ENCODE assay signal across 22 mouse cellular contexts in genomic region chr4:102459216-102459999, GRCm38 (mm10).
DNase-seq lines count a peak whose midpoint lies in the region; ATAC-seq lines count a peak whose summit lies in the region.
"Had no signal": no experiment of that assay in that cellular context is flagged by ENCODE, and none has a peak within 500 bp of the region (broad histone marks: within the 10 kb centered on the region; RNA-seq: fewer than 3 reads in every experiment).

No protein-coding gene starts in this region.

- no peak overlapping the region for H3K4me3 ChIP-seq in intestine, embryonic 16.5 days (ENCODE audit: low read length)
- H3K4me3 ChIP-seq in lung, embryonic 15.5 days: no peak overlapping the region
- H3K4me3 ChIP-seq in hindbrain, embryonic 12.5 days: no peak overlapping the region
- H3K4me3 ChIP-seq: embryonic facial prominence, embryonic 15.5 days; erythroblast, embryonic 14.5 days; forebrain, embryonic 10.5 days; forebrain, embryonic 15.5 days; heart, embryonic 10.5 days; hindbrain, embryonic 13.5 days had no signal

- DNase-seq in kidney, postnatal 10 days: peak; percentile 32
- DNase-seq in kidney, adult 9 months: no peak
- DNase-seq in lung, postnatal 14 days: peak; percentile 8
- DNase-seq in urinary bladder, postnatal 4 days (ENCODE audit: low spot score in 2 of 2): no peak
- DNase-seq: adrenal gland, adult 8-10 months; cerebellum, adult 11 months; cerebellum, adult 8-10 months; cerebellum, postnatal 14 days; embryo, embryonic 11 days; gastrocnemius, postnatal 10 days; heart, adult 18-20 months; heart, postnatal 10 days; heart, postnatal 4 days had no signal

- no peak overlapping the region for H3K4me2 ChIP-seq in intestine, embryonic 16.5 days (ENCODE audit: low read depth, low read length)
- H3K4me2 ChIP-seq in lung, embryonic 15.5 days: no peak overlapping the region
- H3K4me2 ChIP-seq in hindbrain, embryonic 12.5 days (replicated peaks): no peak overlapping the region
- H3K4me2 ChIP-seq: embryonic facial prominence, embryonic 15.5 days; forebrain, embryonic 15.5 days; hindbrain, embryonic 13.5 days had no signal

- H3K9ac ChIP-seq in intestine, embryonic 16.5 days (ENCODE audit: low read depth, low read length): no peak overlapping the region
- no peak overlapping the region for H3K9ac ChIP-seq in lung, embryonic 15.5 days
- no peak overlapping the region for H3K9ac ChIP-seq in hindbrain, embryonic 12.5 days
- H3K9ac ChIP-seq: embryonic facial prominence, embryonic 15.5 days; forebrain, embryonic 15.5 days; hindbrain, embryonic 13.5 days had no signal

- WGBS in intestine, embryonic 16.5 days: 44% methylated on average over 5 of the region's 5 CpGs
- WGBS in lung, embryonic 15.5 days: 33% methylated on average over 5 of the region's 5 CpGs
- 67% methylated on average over 5 of the region's 5 CpGs for WGBS in hindbrain, embryonic 12.5 days

- H3K9me3 ChIP-seq in intestine, embryonic 16.5 days (ENCODE audit: control insufficient read depth, low read length): no peaks in the 10 kb centered on the region
- no peaks in the 10 kb centered on the region for H3K9me3 ChIP-seq in lung, embryonic 15.5 days
- no peaks in the 10 kb centered on the region for H3K9me3 ChIP-seq in hindbrain, embryonic 12.5 days (replicated peaks)
- H3K9me3 ChIP-seq: embryonic facial prominence, embryonic 15.5 days; forebrain, embryonic 10.5 days; forebrain, embryonic 15.5 days; heart, embryonic 10.5 days; hindbrain, embryonic 13.5 days had no signal

- H3K36me3 ChIP-seq in intestine, embryonic 16.5 days (ENCODE audit: control insufficient read depth, insufficient read depth, low read length): no peaks in the 10 kb centered on the region
- H3K36me3 ChIP-seq in lung, embryonic 15.5 days: no peaks in the 10 kb centered on the region
- H3K36me3 ChIP-seq in hindbrain, embryonic 12.5 days: no peaks in the 10 kb centered on the region
- H3K36me3 ChIP-seq: embryonic facial prominence, embryonic 15.5 days; forebrain, embryonic 10.5 days; forebrain, embryonic 15.5 days; heart, embryonic 10.5 days; hindbrain, embryonic 13.5 days had no signal

- H3K27ac ChIP-seq in intestine, embryonic 16.5 days (ENCODE audit: low read length): no peak overlapping the region
- no peak overlapping the region for H3K27ac ChIP-seq in lung, embryonic 15.5 days
- H3K27ac ChIP-seq in hindbrain, embryonic 12.5 days: no peak overlapping the region
- H3K27ac ChIP-seq: embryonic facial prominence, embryonic 15.5 days; forebrain, embryonic 10.5 days; forebrain, embryonic 15.5 days; heart, embryonic 10.5 days; hindbrain, embryonic 13.5 days had no signal

- H3K27me3 ChIP-seq in intestine, embryonic 16.5 days (replicated peaks; ENCODE audit: control insufficient read depth, insufficient read depth, low read length): no peaks in the 10 kb centered on the region
- H3K27me3 ChIP-seq in lung, embryonic 15.5 days: no peaks in the 10 kb centered on the region
- no peaks in the 10 kb centered on the region for H3K27me3 ChIP-seq in hindbrain, embryonic 12.5 days
- H3K27me3 ChIP-seq: embryonic facial prominence, embryonic 15.5 days; forebrain, embryonic 15.5 days; hindbrain, embryonic 13.5 days had no signal

- ATAC-seq in intestine, embryonic 16.5 days: peak; percentile 21; the same call in 1 of the 2 replicates
- ATAC-seq in lung, embryonic 15.5 days (ENCODE audit: borderline replicate concordance, extremely low read depth, low FRiP score, low TSS enrichment): peak; percentile 70; the same call in 1 of the 2 replicates
- ATAC-seq in hindbrain, embryonic 12.5 days (ENCODE audit: low FRiP score): no peak
- ATAC-seq: forebrain, embryonic 15.5 days had no signal

- H3K4me1 ChIP-seq in intestine, embryonic 16.5 days (ENCODE audit: control insufficient read depth, insufficient read depth, low read length): 0 out of 2 replicates have a peak, but pooled peaks cover 3% of the 10 kb centered on the region
- H3K4me1 ChIP-seq in lung, embryonic 15.5 days: peaks cover 8% of the 10 kb centered on the region; the same call in 1 of the 2 replicates
- H3K4me1 ChIP-seq in hindbrain, embryonic 12.5 days: no peaks in the 10 kb centered on the region
- H3K4me1 ChIP-seq: embryonic facial prominence, embryonic 15.5 days; forebrain, embryonic 10.5 days; forebrain, embryonic 15.5 days; heart, embryonic 10.5 days; hindbrain, embryonic 13.5 days had no signal

Comparison
In these comparisons a context has a peak if more than half of its experiments do, and no peak if none do; other contexts are left out.
1. DNase-seq: peak in kidney, postnatal 10 days (single experiment) and lung, postnatal 14 days (single experiment); none in kidney, adult 9 months (single experiment) and urinary bladder, postnatal 4 days (0 of 2).